Mouse (Mus musculus) cerebellum, adult 2 months (tissue): ENCODE data around the gene Olfml3. TPM values are rescaled to one million over a fixed set of nuclear protein-coding genes. Genes with fewer than 3 reads are reported as not detected.

Source experiments
- DNase-seq, 2 experiments: peaks; one replicate each; pipeline ENCODE4 v3.0.0; 2021
- H3K27ac ChIP-seq: fragments of 200-500 bp; 2 replicates; pipeline ENCODE4 v1.5.1; 2012; ENCODE audit warnings: low read length, control low read depth, inconsistent platforms; ENCODE audit not compliant: insufficient read depth
- H3K27me3 ChIP-seq: fragments of 200-500 bp; 2 replicates; pipeline ENCODE4 v1.6.1; 2012; ENCODE audit warnings: inconsistent platforms, mild to moderate bottlenecking, low read length, moderate library complexity; ENCODE audit not compliant: control insufficient read depth, insufficient read depth
- H3K4me1 ChIP-seq: fragments of 200-500 bp; 2 replicates; pipeline ENCODE4 v1.6.1; 2011; ENCODE audit warnings: low read length; ENCODE audit not compliant: control insufficient read depth, insufficient read depth
- H3K4me3 ChIP-seq: fragments of 200-500 bp; replicated peaks from 2 replicates; pipeline ENCODE3; 2011; ENCODE audit warnings: mild to moderate bottlenecking, low read depth, low read length, control low read depth; ENCODE audit not compliant: insufficient read depth
- CTCF ChIP-seq: fragments of 200-500 bp; IDR thresholded peaks from 2 replicates; pipeline ENCODE4 v1.5.1; 2011; ENCODE audit warnings: low read depth, mild to moderate bottlenecking, control low read depth, low read length, moderate library complexity, borderline replicate concordance; ENCODE audit not compliant: insufficient read depth
- POLR2A ChIP-seq: fragments of 200-500 bp; IDR thresholded peaks from 2 replicates; pipeline ENCODE4 v1.6.1; 2011; ENCODE audit warnings: low read length, control low read depth, borderline replicate concordance; ENCODE audit not compliant: insufficient read depth
- WGBS: fragments of 180-500 bp; shearing (Covaris S2); methylation state at CpG from one replicate; pipeline ENCODE4 v1.1.7; 2018; 5-methylcytosine and 5-hydroxymethylcytosine counted together
- polyA plus RNA-seq: library from polyadenylated mRNA; depleted of rRNA; stranded (reverse); fragments of >200 nt; gene quantifications from 2 replicates; pipeline ENCODE4 v1.2.3, GENCODE M21; 2012

Gene Olfml3
- polyA plus RNA-seq, 1 experiment: 5.0 TPM

DNA sequence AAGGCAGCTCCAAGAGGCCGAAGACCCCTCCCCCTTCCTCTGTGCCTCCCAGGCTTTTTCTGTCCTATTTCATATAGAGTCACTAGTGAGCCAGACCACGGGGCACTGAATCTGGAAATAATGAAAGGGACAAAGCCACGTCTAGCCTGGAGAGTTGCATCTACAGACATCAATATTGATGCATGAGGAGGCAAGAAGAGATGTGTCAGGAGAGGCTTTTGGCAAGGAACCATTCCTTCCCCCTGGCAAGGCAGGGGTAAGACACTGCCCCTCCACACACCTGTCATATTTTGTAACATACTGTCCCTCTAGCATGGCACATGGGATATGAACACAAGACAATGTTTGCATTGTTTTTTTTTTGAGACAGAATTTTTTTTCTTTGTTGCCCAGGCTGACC, 11.2 kb downstream of the Olfml3 start:
- no peak overlapping the region for H3K27ac ChIP-seq
- 49% methylated on average over 3 of the region's 3 CpGs for WGBS
- H3K4me1 ChIP-seq: no peaks in the 10 kb centered on the region
- no peak for DNase-seq
- H3K27me3 ChIP-seq: no peaks in the 10 kb centered on the region
- H3K4me3 ChIP-seq: no peak overlapping the region
- TF ChIP-seq CTCF (no peak), POLR2A (no peak)

DNA sequence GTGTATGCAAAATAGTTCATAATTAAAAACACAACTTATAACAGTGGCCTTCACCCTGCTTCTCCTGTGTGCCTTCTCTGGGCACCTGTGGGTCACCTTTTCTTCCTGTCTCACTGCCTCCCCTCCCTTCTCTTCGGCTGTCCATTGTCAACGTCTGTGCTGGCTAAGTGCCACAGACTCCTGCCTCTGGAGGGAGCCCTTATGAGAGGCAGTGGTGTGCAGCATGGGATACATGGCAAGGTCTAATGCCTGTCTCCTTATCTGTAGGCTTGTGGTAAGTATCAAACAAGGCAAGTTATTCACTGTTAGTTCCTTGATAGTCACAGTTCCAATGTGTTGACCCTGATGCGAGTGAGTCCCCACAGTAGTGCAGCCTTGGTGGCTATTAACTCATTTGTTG, 13.7 kb downstream of the Olfml3 start:
- no peaks in the 10 kb centered on the region for H3K27me3 ChIP-seq
- no peak overlapping the region for H3K27ac ChIP-seq
- no peak for DNase-seq
- no peak overlapping the region for H3K4me3 ChIP-seq
- H3K4me1 ChIP-seq: no peaks in the 10 kb centered on the region
- WGBS: 54% methylated on average over 3 of the region's 3 CpGs
- TF ChIP-seq POLR2A (no peak), CTCF (no peak)

DNA sequence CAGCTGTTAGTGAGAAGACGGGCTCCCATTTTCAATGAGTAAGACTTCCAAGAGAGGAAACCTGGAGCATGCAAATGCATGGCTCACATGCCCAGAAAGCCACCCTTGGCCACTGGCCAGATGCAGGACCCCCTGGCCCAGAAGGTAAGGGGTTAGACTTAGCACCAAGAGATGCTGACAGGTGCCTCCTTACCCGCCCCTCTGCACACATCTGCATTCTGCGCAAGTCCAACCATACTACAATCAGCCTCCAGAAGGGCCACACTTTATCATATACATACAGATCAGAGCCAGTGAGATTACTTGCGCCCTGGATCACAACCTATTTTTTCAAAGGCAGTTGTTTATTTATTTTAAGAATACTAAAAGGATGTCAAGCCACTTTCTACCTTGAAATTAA, 19.1 kb downstream of the Olfml3 start:
- DNase-seq: no peak
- WGBS: 90% methylated on average over 4 of the region's 4 CpGs
- Histone ChIP-seq H3K4me3 (no peak overlapping the region), H3K4me1 (no peaks in the 10 kb centered on the region; the same call in 1 of the 2 replicates), H3K27me3 (no peaks in the 10 kb centered on the region), H3K27ac (no peak overlapping the region)
- TF ChIP-seq POLR2A (no peak), CTCF (no peak)

DNA sequence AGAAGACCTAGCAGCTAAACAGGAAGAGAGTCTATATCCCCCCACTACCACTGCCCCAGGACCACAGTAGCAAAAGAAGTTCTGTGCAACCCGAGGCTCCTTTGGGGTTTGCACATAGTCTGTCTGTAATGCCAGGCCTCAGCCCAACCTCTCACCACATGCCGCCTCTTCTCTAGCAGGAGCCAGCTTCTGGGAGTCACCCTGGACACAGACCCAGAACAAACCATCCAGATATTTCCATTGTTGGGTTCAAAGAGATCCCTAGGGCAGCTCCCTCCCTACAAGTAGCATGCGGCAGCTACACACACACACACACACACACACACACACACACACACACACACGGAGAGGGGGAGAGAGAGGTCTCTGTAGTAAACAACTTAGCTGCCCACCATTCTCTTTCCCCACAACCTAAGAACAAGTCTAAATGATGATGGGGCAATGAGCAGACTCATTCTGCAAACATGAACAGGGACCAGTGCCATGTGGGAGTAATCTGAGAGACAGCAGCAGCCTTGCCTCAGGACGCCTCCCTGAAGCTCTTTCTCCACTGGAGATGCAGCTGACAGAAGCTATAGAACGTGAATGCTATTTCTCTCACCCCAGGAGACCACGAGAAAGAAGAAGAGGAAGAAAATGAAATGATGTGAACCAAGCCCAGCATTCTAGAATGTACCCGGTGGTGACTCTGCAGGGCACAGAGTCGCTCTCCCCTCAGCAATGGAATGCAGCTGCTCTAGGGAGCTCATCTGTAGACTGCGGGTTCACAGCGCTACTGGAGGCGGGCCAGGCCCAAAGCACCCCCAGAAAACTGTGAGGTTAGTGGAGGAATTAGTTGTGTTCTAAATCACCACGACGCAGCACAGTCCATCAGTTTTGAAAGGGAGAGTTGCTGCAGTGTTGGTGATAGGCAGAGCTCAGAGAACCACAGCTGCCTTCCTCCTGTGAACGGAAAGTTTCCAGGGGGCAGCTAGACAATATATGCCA, 20.7 kb downstream of the Olfml3 start:
- no peak overlapping the region for H3K4me3 ChIP-seq
- no peak overlapping the region for H3K27ac ChIP-seq
- WGBS: 64% methylated on average over 15 of the region's 15 CpGs
- TF ChIP-seq POLR2A (no peak), CTCF (no peak)
- no peak for DNase-seq
- H3K4me1 ChIP-seq: no peaks in the 10 kb centered on the region; the same call in 1 of the 2 replicates
- H3K27me3 ChIP-seq: no peaks in the 10 kb centered on the region

DNA sequence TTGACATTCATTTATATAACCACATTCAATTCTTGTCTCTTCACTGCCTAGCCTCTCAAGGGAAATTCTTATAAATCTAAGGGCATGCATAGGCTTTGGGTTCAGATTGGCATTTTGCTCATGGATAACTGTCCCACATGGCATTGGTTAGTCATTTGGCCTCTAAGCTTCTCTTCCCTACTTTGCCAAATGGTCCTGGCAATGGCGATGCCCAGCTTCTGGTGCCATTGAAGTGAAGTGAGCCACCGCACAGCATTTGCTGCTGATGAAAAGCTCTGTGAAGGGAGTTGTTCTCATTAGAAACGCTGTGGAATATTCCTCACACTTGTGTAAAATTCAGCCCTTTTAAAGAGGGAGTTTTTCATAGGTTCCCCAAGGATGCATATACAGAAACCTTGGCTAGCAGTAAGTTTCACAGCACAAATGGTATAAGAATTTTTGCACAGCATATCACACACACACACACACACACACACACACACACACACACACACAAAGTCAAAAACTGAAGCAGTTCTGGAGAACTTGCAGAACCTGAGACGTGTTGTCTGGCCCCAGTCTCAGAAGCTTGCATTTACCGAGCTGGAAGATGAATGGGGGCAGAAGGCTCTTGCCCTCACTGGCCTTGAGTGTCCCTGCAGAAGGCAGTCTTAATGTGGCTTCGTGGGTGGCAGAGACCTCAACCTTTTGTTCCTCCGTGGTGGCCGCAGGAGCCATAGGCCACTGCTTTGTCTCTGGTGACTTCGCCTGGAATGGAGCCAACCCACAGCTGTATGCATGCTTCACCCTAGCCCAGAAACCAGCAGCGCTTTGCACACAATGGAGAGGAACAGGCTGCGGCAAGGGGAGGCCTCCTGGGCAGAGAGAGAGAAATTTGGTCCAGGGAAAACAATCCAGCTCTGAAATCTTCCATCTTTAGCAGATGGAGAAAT, 21.8 kb downstream of the Olfml3 start:
- Histone ChIP-seq H3K4me3 (no peak overlapping the region), H3K4me1 (no peaks in the 10 kb centered on the region; the same call in 1 of the 2 replicates), H3K27ac (no peak overlapping the region), H3K27me3 (no peaks in the 10 kb centered on the region)
- WGBS: 55% methylated on average over 11 of the region's 11 CpGs
- DNase-seq: no peak
- TF ChIP-seq CTCF: no peak
- TF ChIP-seq POLR2A: no peak

- DNase-seq: no peak
- WGBS: 91% methylated on average over 8 of the region's 8 CpGs
- no peak overlapping the region for H3K4me3 ChIP-seq
- TF ChIP-seq POLR2A (no peak), CTCF (no peak)
- no peak overlapping the region for H3K27ac ChIP-seq
- H3K27me3 ChIP-seq: no peaks in the 10 kb centered on the region
- H3K4me1 ChIP-seq: no peaks in the 10 kb centered on the region; the same call in 1 of the 2 replicates
Measured at GRCm38 (mm10) chr3:103714942-103715341, 22.9 kb downstream of the Olfml3 start.

DNA sequence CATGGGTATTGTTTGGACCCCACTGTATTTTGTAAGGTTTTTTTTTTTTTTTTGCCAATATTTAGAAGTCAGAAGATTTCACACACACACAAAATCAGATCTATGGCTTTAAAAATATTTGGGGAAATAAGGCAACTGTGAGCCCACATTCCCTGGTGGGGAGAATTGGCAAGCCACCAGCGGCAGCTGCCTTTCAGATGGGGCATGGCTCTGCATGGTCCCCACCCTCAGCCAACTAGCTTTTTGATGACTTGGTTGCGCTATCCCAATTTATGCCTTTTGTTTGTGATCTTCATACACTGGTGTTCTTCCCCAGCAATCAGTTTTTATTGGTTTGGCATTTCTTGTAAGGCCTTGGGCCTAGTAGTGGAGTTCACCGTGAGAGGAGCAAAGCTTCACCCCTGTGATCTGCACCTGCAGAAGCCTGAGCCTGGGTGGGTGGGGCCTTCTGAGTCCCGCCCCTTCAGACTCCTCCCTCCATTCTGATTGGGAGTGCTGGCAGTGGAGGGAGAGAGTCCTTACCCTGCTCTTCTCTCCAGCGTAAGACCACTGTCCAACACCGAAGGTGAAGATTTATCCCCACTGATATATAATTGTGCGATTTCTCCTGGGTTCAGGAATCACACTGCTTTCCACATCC, 23.4 kb downstream of the Olfml3 start:
- H3K27me3 ChIP-seq: no peaks in the 10 kb centered on the region
- DNase-seq: no peak
- H3K27ac ChIP-seq: no peak overlapping the region
- H3K4me3 ChIP-seq: no peak overlapping the region
- TF ChIP-seq CTCF (no peak), POLR2A (no peak)
- 79% methylated on average over 7 of the region's 7 CpGs for WGBS
- no peaks in the 10 kb centered on the region; the same call in 1 of the 2 replicates for H3K4me1 ChIP-seq
